Mouse (Mus musculus) liver, postnatal 0 days (tissue): Measurements from ENCODE around the gene Tcl1b1.

Experiments used
- CTCF ChIP-seq: sonication (generic); IDR thresholded peaks from 2 replicates; pipeline ENCODE4 v1.5.1; 2016; ENCODE audit warnings: antibody characterized with exemption, low read depth
- EP300 ChIP-seq: IDR thresholded peaks from 2 replicates; pipeline ENCODE4 v1.6.1; 2016; ENCODE audit warnings: antibody characterized with exemption, low read depth, mild to moderate bottlenecking

GRCm38 (mm10) chr12:105207071-105207470, 47.6 kb downstream of the Tcl1b1 start:
- TF ChIP-seq CTCF (no peak), EP300 (no peak)
